Mouse (Mus musculus): ENCODE measurements at regions not wholly inside any gene's neighbourhood (a gene's known extent, or its start where the extent isn't known, plus 50 kb on each side); places are given as distances from the start of the nearest gene placed in this dataset.

- H3K27ac ChIP-seq (replicated peaks): no peak overlapping the region
- no peaks in the 10 kb centered on the region for H3K36me3 ChIP-seq
- no peak overlapping the region for H3K9ac ChIP-seq (replicated peaks)
- no peaks in the 10 kb centered on the region for H3K4me1 ChIP-seq
- no peaks in the 10 kb centered on the region for H3K9me3 ChIP-seq (replicated peaks)
- H3K27me3 ChIP-seq (replicated peaks): no peaks in the 10 kb centered on the region
- no peak overlapping the region for H3K4me3 ChIP-seq (replicated peaks)
- H3K4me2 ChIP-seq: no peak overlapping the region
- 21% methylated on average over 2 of the region's 2 CpGs for WGBS
- ATAC-seq (ENCODE audit: low FRiP score): no peak; the same call in 1 of the 2 replicates
These were observed 790.5 kb upstream of the Cdh8 start for GRCm38 (mm10) chr8:100206557-100207349.

- Histone ChIP-seq H3K4me2 (no peak overlapping the region), H3K36me3 (no peaks in the 10 kb centered on the region), H3K9me3 (replicated peaks) (no peaks in the 10 kb centered on the region), H3K4me1 (no peaks in the 10 kb centered on the region), H3K4me3 (replicated peaks) (no peak overlapping the region), H3K27ac (replicated peaks) (no peak overlapping the region), H3K9ac (replicated peaks) (no peak overlapping the region), H3K27me3 (replicated peaks) (no peaks in the 10 kb centered on the region)
- no peak for ATAC-seq (ENCODE audit: low FRiP score)
- WGBS: 77% methylated on average over 2 of the region's 2 CpGs
These were observed 777.0 kb upstream of the Cdh8 start for GRCm38 (mm10) chr8:100193228-100193627.

- H3K4me3 ChIP-seq (replicated peaks): no peak overlapping the region
- no peaks in the 10 kb centered on the region for H3K9me3 ChIP-seq (replicated peaks)
- H3K27ac ChIP-seq (replicated peaks): no peak overlapping the region
- no peak for ATAC-seq (ENCODE audit: low FRiP score)
- H3K4me2 ChIP-seq: no peak overlapping the region
- H3K36me3 ChIP-seq: no peaks in the 10 kb centered on the region
- H3K4me1 ChIP-seq: no peaks in the 10 kb centered on the region
- H3K27me3 ChIP-seq (replicated peaks): no peaks in the 10 kb centered on the region
- no peak overlapping the region for H3K9ac ChIP-seq (replicated peaks)
- 84% methylated on average over 2 of the region's 2 CpGs for WGBS
These were observed 774.4 kb upstream of the Cdh8 start for GRCm38 (mm10) chr8:100190698-100191097.

DNA sequence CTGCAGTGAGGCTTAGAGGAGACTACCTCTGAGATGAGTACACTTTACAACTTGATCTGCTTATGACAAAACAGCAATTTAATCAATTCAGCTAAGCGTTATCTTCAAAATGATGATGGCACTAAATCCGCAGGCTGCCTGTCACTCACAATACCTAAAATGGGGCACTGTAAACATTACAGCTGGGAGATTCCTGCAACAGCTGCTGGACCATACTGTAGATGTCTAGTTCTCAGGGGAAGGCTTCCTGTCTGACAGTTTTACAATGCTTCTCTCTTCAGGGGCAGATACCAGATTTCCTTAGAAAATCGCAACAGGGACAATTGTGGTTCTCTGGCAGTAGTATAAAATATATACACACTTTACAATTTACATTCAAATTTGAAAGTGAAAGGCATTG is 771.7 kb upstream of the Cdh8 start:
- H3K4me1 ChIP-seq: no peaks in the 10 kb centered on the region

GRCm38 (mm10) chr8:100176502-100176901 is 760.2 kb upstream of the Cdh8 start:
- no peaks in the 10 kb centered on the region for H3K9me3 ChIP-seq (replicated peaks)
- H3K4me1 ChIP-seq: no peaks in the 10 kb centered on the region
- WGBS: 92% methylated on average over 1 of the region's 1 CpGs
- H3K27ac ChIP-seq (replicated peaks): no peak overlapping the region
- H3K4me2 ChIP-seq: no peak overlapping the region
- H3K36me3 ChIP-seq: no peaks in the 10 kb centered on the region
- no peak overlapping the region for H3K4me3 ChIP-seq (replicated peaks)
- no peak for ATAC-seq (ENCODE audit: low FRiP score)
- no peak overlapping the region for H3K9ac ChIP-seq (replicated peaks)
- no peaks in the 10 kb centered on the region for H3K27me3 ChIP-seq (replicated peaks)

More for the DNA sequence above, 771.7 kb upstream of the Cdh8 start:
- no peak for ATAC-seq (ENCODE audit: low FRiP score)
- no peak overlapping the region for H3K9ac ChIP-seq (replicated peaks)
- H3K9me3 ChIP-seq (replicated peaks): no peaks in the 10 kb centered on the region
- no peak overlapping the region for H3K4me3 ChIP-seq (replicated peaks)
- WGBS: 56% methylated on average over 3 of the region's 3 CpGs
- no peak overlapping the region for H3K4me2 ChIP-seq
- no peaks in the 10 kb centered on the region for H3K36me3 ChIP-seq
- no peaks in the 10 kb centered on the region for H3K27me3 ChIP-seq (replicated peaks)
- H3K27ac ChIP-seq (replicated peaks): no peak overlapping the region

GRCm38 (mm10) chr8:100145411-100145810 is 729.1 kb upstream of the Cdh8 start:
- WGBS: 98% methylated on average over 1 of the region's 1 CpGs

GRCm38 (mm10) chr8:100144124-100144680 is 727.9 kb upstream of the Cdh8 start:
- Histone ChIP-seq H3K27me3 (replicated peaks) (no peaks in the 10 kb centered on the region), H3K4me1 (no peaks in the 10 kb centered on the region), H3K27ac (replicated peaks) (no peak overlapping the region), H3K9ac (replicated peaks) (no peak overlapping the region), H3K36me3 (no peaks in the 10 kb centered on the region), H3K4me2 (no peak overlapping the region), H3K4me3 (replicated peaks) (no peak overlapping the region), H3K9me3 (replicated peaks) (no peaks in the 10 kb centered on the region)
- 49% methylated on average over 5 of the region's 5 CpGs for WGBS
- no peak for ATAC-seq (ENCODE audit: low FRiP score)

More at GRCm38 (mm10) chr8:100145411-100145810, 729.1 kb upstream of the Cdh8 start:
- H3K36me3 ChIP-seq: no peaks in the 10 kb centered on the region
- H3K27me3 ChIP-seq (replicated peaks): no peaks in the 10 kb centered on the region
- H3K4me2 ChIP-seq: no peak overlapping the region
- no peaks in the 10 kb centered on the region for H3K4me1 ChIP-seq
- no peak for ATAC-seq (ENCODE audit: low FRiP score)
- no peaks in the 10 kb centered on the region for H3K9me3 ChIP-seq (replicated peaks)
- H3K27ac ChIP-seq (replicated peaks): no peak overlapping the region
- no peak overlapping the region for H3K4me3 ChIP-seq (replicated peaks)
- no peak overlapping the region for H3K9ac ChIP-seq (replicated peaks)

DNA sequence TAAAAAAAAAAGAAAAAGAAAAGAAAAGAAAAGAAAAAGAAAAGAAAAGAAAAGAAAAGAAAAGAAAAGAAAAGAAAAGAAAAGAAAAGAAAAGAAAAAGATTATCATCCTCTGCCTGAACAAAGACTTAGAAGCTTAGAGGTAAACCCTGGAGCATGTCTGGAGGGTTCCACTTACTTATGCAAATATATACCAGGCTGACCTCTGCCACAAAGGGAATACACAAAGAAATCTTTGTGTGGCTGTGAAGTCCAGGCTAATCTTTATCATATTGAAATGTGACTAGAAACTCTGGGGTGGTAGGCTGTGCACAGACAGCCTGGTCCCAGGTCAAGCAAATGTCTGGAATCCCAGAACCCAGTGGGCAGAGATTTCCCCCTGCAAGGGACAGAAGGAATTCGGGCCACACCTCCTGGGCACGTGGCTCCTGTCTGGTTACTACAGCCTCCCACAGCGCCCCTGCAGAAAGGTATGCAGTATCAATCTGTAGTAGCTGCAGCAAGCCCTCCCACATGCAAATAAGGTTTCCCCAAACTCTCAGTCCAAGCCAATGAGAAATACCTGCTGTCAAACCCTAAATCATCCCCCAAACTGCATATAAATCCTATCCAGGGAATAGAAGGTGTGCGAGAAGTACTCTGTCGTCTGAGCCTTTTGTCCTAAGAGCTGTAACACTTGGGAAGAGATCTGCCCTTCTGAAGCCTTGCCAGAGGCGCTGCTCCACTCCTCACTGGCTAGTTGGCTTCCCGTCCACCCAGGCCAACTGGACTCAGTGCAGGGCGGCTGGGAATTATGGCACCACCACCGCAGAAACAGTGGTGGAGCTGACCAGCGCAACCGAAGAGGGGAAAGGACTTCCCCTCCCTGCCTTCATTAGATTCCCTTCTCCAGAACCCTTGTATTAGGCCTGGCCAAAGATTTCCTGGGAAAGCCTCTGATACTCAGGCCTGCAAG is 688.4 kb upstream of the Cdh8 start:
- Histone ChIP-seq H3K4me1 (no peaks in the 10 kb centered on the region), H3K9me3 (replicated peaks) (no peaks in the 10 kb centered on the region), H3K36me3 (no peaks in the 10 kb centered on the region), H3K4me2 (no peak overlapping the region), H3K4me3 (replicated peaks) (no peak overlapping the region), H3K27me3 (replicated peaks) (no peaks in the 10 kb centered on the region), H3K9ac (replicated peaks) (no peak overlapping the region), H3K27ac (replicated peaks) (no peak overlapping the region)
- no peak for ATAC-seq (ENCODE audit: low FRiP score)
- WGBS: 48% methylated on average over 11 of the region's 11 CpGs

DNA sequence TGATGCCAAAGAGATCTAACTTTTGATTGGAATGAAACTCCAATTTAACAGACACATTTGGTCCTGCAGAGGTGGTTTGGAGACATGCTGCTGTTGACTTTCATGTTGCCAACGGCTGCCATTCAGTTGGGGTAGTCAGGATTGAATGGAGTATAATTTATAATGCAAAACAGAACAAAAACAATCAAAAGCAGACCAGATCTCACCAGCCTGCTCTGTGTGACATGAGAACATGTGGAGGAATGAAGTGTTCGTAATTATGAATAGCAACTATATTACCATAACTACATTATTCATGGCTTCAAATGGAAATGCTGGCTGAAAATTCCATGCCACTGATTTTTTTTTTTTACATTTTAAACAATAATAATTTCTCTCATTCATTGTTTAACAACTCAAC is 685.7 kb upstream of the Cdh8 start:
- Histone ChIP-seq H3K4me1 (no peaks in the 10 kb centered on the region), H3K9ac (replicated peaks) (no peak overlapping the region), H3K4me3 (replicated peaks) (no peak overlapping the region), H3K27me3 (replicated peaks) (no peaks in the 10 kb centered on the region), H3K4me2 (no peak overlapping the region), H3K9me3 (replicated peaks) (no peaks in the 10 kb centered on the region), H3K27ac (replicated peaks) (no peak overlapping the region), H3K36me3 (no peaks in the 10 kb centered on the region)
- ATAC-seq (ENCODE audit: low FRiP score): no peak
- 56% methylated on average over 2 of the region's 2 CpGs for WGBS

DNA sequence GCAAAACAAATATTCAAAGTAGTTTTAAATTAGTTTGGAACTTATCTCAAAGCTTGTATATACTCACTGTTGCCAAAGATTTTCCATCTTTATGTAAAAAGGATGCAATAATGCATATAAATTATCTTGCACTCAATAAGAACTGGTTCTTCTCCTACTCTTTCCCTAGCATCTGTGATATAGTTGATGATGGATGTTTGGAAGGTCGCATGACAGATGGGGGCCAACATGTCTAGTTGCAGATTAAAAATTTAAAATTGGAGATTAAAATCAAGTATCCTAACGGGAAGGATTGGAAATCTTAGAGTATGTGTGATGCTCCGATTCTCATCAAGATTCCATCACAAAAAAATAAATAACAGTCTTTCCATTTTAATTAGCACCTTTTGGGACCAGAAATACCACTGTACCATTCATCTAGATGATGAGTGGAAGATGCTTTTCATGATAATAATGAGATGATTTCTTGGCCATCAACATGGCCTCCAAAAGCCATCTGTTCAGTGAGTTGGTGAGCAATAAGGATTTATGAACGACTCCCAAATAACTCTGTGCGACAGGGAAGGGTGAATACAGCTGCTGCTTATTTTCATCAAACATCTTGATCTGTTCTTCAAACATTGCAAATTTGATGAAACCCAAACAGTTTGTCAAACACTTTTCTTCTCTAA is 655.9 kb upstream of the Cdh8 start:
- no peak overlapping the region for H3K9ac ChIP-seq (replicated peaks)
- H3K36me3 ChIP-seq: no peaks in the 10 kb centered on the region
- no peak overlapping the region for H3K4me2 ChIP-seq
- ATAC-seq (ENCODE audit: low FRiP score): no peak
- 82% methylated on average over 5 of the region's 5 CpGs for WGBS
- H3K4me3 ChIP-seq (replicated peaks): no peak overlapping the region
- no peaks in the 10 kb centered on the region for H3K27me3 ChIP-seq (replicated peaks)
- no peaks in the 10 kb centered on the region for H3K9me3 ChIP-seq (replicated peaks)
- H3K27ac ChIP-seq (replicated peaks): no peak overlapping the region
- no peaks in the 10 kb centered on the region for H3K4me1 ChIP-seq

GRCm38 (mm10) chr8:100069761-100070160 is 653.5 kb upstream of the Cdh8 start:
- WGBS: 85% methylated on average over 1 of the region's 1 CpGs
- no peak overlapping the region for H3K27ac ChIP-seq (replicated peaks)

More at GRCm38 (mm10) chr8:100069761-100070160, 653.5 kb upstream of the Cdh8 start:
- H3K9me3 ChIP-seq (replicated peaks): no peaks in the 10 kb centered on the region
- no peaks in the 10 kb centered on the region for H3K27me3 ChIP-seq (replicated peaks)
- no peak overlapping the region for H3K4me2 ChIP-seq
- no peaks in the 10 kb centered on the region for H3K36me3 ChIP-seq
- ATAC-seq (ENCODE audit: low FRiP score): no peak
- no peak overlapping the region for H3K9ac ChIP-seq (replicated peaks)
- H3K4me3 ChIP-seq (replicated peaks): no peak overlapping the region
- H3K4me1 ChIP-seq: no peaks in the 10 kb centered on the region
